Mouse (Mus musculus): Measurements from ENCODE around the gene Arhgef39. TPM values are rescaled to one million over a fixed set of nuclear protein-coding genes. Genes with fewer than 3 reads are reported as not detected.
A peak's percentile ranks its signal among the peaks of the same experiment; 100 is the strongest.
"Not testable (repeated sequence)": the region's sequence is repeated elsewhere in the genome, so short reads cannot be mapped to it uniquely, and the experiment has no call there.

The Arhgef39 gene
- polyA plus RNA-seq, 1 experiment from 2014 or later, result 40.3 TPM

DNA sequence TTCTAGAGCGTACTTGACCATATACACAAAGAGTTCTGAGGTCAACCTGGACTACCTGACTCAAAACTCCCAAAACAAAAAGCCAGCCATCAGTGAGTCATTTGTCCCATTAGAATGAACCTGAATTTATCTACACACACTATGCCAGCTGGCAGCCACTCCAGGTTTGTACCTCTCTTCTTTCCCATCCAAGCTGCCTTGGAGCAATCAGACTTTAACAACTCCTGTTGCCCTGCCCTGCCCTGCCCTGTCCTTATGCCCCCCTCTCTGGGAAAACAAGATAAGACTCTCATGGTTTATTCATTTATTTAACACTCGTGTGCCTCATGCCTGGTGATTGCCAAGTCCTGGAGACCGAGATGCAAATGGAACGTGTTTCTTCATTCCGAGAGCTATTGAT, 8.7 kb downstream of the Arhgef39 start:
- Histone ChIP-seq H3K9me3 (replicated peaks) (peaks cover 3% of the 10 kb centered on the region; the same call in 1 of the 2 replicates), H3K4me2 (no peak overlapping the region), H3K27me3 (no peaks in the 10 kb centered on the region), H3K36me3 (ENCODE audit: poor library complexity, severe bottlenecking) (0 out of 2 replicates have a peak, but pooled peaks cover 3% of the 10 kb centered on the region), H3K27ac (no peak overlapping the region), H3K4me1 (peaks cover 15% of the 10 kb centered on the region), H3K4me3 (no peak overlapping the region), H3K9ac (no peak overlapping the region)
- no peak for ATAC-seq
- 91% methylated on average over 5 of the region's 5 CpGs for WGBS

DNA sequence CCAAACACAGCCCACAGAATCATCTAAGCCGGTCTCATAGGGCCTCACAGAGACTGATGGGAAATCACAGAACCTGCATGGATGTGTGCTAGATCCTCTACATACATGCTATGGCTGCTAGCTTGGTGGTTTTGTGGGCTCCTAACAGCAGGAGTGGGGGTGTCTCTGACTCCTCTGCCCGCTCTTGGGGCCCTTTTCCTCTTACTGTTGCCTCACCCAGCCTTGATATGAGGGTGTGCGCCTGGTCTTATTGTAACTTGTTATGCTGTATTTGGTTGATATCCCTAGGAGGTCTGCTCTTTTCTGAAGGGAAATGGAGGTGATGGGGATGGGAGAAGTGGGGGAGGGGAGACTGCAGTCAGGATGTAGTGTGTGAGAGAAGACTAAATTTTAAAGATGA, 9.9 kb downstream of the Arhgef39 start:
- Histone ChIP-seq H3K27me3 (no peaks in the 10 kb centered on the region), H3K4me1 (peaks cover 9% of the 10 kb centered on the region), H3K4me2 (no peak overlapping the region), H3K9ac (no peak overlapping the region), H3K9me3 (replicated peaks) (peaks cover 3% of the 10 kb centered on the region; the same call in 1 of the 2 replicates), H3K4me3 (no peak overlapping the region), H3K27ac (no peak overlapping the region), H3K36me3 (ENCODE audit: poor library complexity, severe bottlenecking) (no peaks in the 10 kb centered on the region)
- ATAC-seq, result no peak
- 94% methylated on average over 3 of the region's 3 CpGs for WGBS

- H3K36me3 ChIP-seq (ENCODE audit: poor library complexity, severe bottlenecking); H3K4me1 ChIP-seq; H3K4me3 ChIP-seq; H3K27ac ChIP-seq; H3K9me3 ChIP-seq (replicated peaks); ATAC-seq; H3K4me2 ChIP-seq; H3K9ac ChIP-seq; H3K27me3 ChIP-seq: not testable (repeated sequence)
- 85% methylated on average over 5 of the region's 5 CpGs for WGBS
These were observed 13.8 kb downstream of the Arhgef39 start for GRCm38 (mm10) chr4:43485666-43486065.

DNA sequence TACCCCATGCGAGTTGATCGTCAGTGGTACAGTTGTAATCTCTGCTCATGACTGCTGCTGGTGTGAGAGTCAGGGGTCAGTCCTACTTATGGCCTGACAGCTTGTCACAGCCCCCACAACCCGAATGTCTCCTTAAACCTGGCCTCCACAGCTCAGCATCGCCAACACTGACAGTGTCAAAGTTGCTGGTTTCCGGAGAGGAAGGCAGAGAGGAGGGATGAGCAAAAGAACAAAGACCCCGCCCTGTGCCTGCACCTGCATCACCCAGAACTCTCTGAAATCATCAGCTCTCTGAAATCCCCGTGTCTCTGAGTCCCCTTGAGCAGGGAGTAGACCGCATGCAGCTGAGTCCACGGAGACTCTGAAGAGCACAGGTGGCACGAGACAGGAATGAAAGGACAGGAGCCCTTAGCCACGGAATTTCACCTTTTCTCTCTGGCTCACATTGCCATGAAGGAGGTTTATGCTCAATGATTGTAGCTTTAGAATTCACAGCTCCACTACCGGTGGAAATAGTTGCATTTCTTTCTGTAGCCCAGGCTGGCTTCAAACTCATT, 15.9 kb downstream of the Arhgef39 start, which contains the start of gene Sit1:
Gene Sit1 (minus strand): TSS at position 200 of the 557 bp plus-strand sequence.
- no peak within 1 kb of the TSS for H3K27ac ChIP-seq
- no peaks in the 10 kb centered on the region for H3K4me1 ChIP-seq
- H3K4me3 ChIP-seq, result no peak within 1 kb of the TSS
- no peak within 1 kb of the TSS for H3K4me2 ChIP-seq
- no peaks in the 10 kb centered on the region for H3K9me3 ChIP-seq (replicated peaks)
- WGBS, result 60% methylated on average over 12 of the region's 12 CpGs
- H3K9ac ChIP-seq, result no peak within 1 kb of the TSS
- H3K36me3 ChIP-seq (ENCODE audit: poor library complexity, severe bottlenecking), result no peaks in the 10 kb centered on the region
- ATAC-seq, result no peak
- no peaks in the 10 kb centered on the region for H3K27me3 ChIP-seq

- no peak overlapping the region for H3K4me2 ChIP-seq
- no peaks in the 10 kb centered on the region for H3K4me1 ChIP-seq
- no peak overlapping the region for H3K4me3 ChIP-seq
- no peaks in the 10 kb centered on the region for H3K9me3 ChIP-seq (replicated peaks)
- H3K9ac ChIP-seq, result no peak overlapping the region
- 80% methylated on average over 10 of the region's 10 CpGs for WGBS
- ATAC-seq, result no peak
- no peak overlapping the region for H3K27ac ChIP-seq
- H3K36me3 ChIP-seq (ENCODE audit: poor library complexity, severe bottlenecking), result no peaks in the 10 kb centered on the region
- H3K27me3 ChIP-seq, result no peaks in the 10 kb centered on the region
These were observed 16.9 kb downstream of the Arhgef39 start for GRCm38 (mm10) chr4:43482591-43482990.

- no peak overlapping the region for H3K27ac ChIP-seq
- H3K9me3 ChIP-seq (replicated peaks), result no peaks in the 10 kb centered on the region
- H3K4me3 ChIP-seq, result no peak overlapping the region
- 81% methylated on average over 7 of the region's 7 CpGs for WGBS
- ATAC-seq, result no peak
- no peaks in the 10 kb centered on the region for H3K4me1 ChIP-seq
- H3K36me3 ChIP-seq (ENCODE audit: poor library complexity, severe bottlenecking), result no peaks in the 10 kb centered on the region
- H3K27me3 ChIP-seq, result no peaks in the 10 kb centered on the region
- no peak overlapping the region for H3K9ac ChIP-seq
- no peak overlapping the region for H3K4me2 ChIP-seq
These were observed 17.5 kb downstream of the Arhgef39 start for GRCm38 (mm10) chr4:43481894-43482456.

DNA sequence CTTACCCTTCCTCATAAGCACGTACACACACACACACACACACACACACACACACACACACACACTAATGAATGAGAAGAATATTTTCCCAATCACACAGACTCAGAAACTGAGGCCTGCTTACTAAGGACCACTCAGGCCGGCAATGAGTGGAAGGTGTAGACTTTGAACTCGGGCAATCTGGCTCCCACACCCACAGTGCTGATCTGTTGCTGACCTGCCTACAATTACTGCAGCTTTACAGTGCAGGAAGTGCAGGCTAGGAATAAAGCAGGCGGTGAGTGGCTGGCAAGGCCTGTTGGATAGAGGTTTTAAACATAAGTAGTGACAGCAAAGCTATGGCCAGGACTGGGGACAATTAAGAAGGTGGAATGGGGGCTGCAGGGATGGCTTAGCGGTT, 18.5 kb downstream of the Arhgef39 start:
- Histone ChIP-seq H3K4me3 (no peak overlapping the region), H3K36me3 (ENCODE audit: poor library complexity, severe bottlenecking) (no peaks in the 10 kb centered on the region), H3K27me3 (no peaks in the 10 kb centered on the region), H3K4me1 (no peaks in the 10 kb centered on the region), H3K9me3 (replicated peaks) (no peaks in the 10 kb centered on the region), H3K27ac (no peak overlapping the region), H3K9ac (no peak overlapping the region), H3K4me2 (no peak overlapping the region)
- WGBS, result 81% methylated on average over 5 of the region's 5 CpGs
- no peak for ATAC-seq

DNA sequence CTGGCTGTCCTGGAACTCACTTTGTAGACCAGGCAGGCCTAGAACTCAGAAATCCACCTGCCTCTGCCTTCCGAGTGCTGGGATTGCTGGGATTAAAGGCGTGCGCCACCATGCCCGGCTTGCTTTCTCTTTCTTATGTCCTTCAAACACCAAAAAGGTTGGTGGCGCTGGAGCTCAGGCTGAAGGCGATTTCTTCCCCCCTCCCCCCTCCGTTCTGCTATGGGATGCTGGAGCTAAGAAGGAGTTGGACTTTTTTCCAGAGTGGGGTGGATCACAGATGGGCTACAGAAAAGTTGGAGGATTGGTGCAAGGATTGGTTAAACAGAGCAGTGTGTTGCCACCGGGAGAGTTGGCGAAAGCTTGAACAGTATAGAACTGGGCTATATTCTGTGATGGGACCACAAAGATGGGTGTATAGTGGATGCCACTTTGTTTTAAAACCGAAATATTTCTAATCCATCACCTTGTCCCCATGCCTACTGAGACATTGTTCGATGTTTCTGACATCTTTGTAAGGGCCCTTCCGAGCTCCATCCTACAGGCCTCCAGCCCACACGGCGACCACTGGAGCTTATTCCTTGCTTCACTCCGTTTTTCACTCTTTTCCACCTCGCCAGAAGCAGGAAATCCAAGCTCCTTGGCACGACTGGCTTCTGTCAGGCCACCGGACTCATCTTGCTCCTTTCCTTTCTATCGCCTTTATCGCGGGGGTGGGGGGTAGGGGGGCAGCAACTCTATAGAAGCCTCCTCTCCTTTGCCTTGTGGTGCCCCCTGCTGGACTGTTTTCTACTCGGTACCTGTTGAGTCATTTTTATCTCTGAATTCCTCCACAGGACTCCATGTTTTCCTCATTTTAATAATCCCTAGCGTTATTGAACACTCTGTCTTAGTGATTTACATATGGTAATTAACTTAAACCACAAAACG, 20.3 kb downstream of the Arhgef39 start:
- 50% methylated on average over 24 of the region's 24 CpGs for WGBS
- H3K36me3 ChIP-seq (ENCODE audit: poor library complexity, severe bottlenecking), result no peaks in the 10 kb centered on the region
- no peak overlapping the region for H3K9ac ChIP-seq
- 0 out of 2 replicates have a peak overlapping the region, but pooled peaks have one; percentile 3 for H3K4me2 ChIP-seq
- no peaks in the 10 kb centered on the region for H3K27me3 ChIP-seq
- H3K9me3 ChIP-seq (replicated peaks), result no peaks in the 10 kb centered on the region
- H3K4me3 ChIP-seq, result no peak overlapping the region
- ATAC-seq, result no peak
- H3K4me1 ChIP-seq, result no peaks in the 10 kb centered on the region
- no peak overlapping the region for H3K27ac ChIP-seq

GRCm38 (mm10) chr4:43478534-43478858, 21.0 kb downstream of the Arhgef39 start:
- WGBS, result 62% methylated on average over 8 of the region's 8 CpGs
- no peaks in the 10 kb centered on the region for H3K36me3 ChIP-seq (ENCODE audit: poor library complexity, severe bottlenecking)
- H3K4me2 ChIP-seq, result peak overlapping the region; percentile 54
- no peaks in the 10 kb centered on the region for H3K27me3 ChIP-seq
- H3K4me3 ChIP-seq, result peak overlapping the region; percentile 33
- ATAC-seq, result no peak; the same call in none of the 2 replicates
- no peaks in the 10 kb centered on the region for H3K9me3 ChIP-seq (replicated peaks)
- no peak overlapping the region for H3K27ac ChIP-seq
- H3K4me1 ChIP-seq, result no peaks in the 10 kb centered on the region
- peak overlapping the region; percentile 56 for H3K9ac ChIP-seq

- ATAC-seq, result peak; percentile 98
- WGBS, result 17% methylated on average over 11 of the region's 11 CpGs
These were observed 21.5 kb downstream of the Arhgef39 start for GRCm38 (mm10) chr4:43477857-43478533.

DNA sequence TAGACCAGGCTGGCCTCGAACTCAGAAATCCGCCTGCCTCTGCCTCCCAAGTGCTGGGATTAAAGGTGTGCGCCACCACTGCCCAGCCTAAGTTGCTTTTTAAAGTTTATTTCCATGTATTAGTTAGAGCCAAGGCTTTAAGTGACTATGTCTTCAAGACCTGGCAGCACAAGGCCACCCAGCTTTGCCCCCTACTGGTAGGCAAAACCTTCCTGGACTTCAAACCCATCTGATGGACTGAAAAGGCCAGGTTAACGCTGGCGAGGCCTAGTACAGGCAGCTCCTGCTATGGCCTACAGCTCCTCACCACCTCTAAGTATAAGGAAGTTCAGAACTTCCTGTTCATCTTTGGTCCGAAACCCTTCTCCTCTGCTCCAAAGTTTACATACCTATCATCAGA, 22.9 kb downstream of the Arhgef39 start:
- Histone ChIP-seq H3K27me3 (no peaks in the 10 kb centered on the region), H3K4me2 (no peak overlapping the region), H3K36me3 (ENCODE audit: poor library complexity, severe bottlenecking) (no peaks in the 10 kb centered on the region), H3K4me3 (no peak overlapping the region), H3K4me1 (no peaks in the 10 kb centered on the region), H3K27ac (no peak overlapping the region), H3K9ac (no peak overlapping the region), H3K9me3 (replicated peaks) (no peaks in the 10 kb centered on the region)
- WGBS, result 95% methylated on average over 6 of the region's 6 CpGs
- no peak for ATAC-seq

More at GRCm38 (mm10) chr4:43477857-43478533, 21.5 kb downstream of the Arhgef39 start:
- Histone ChIP-seq H3K4me3 (peak overlapping the region; percentile 33), H3K36me3 (ENCODE audit: poor library complexity, severe bottlenecking) (no peaks in the 10 kb centered on the region), H3K27me3 (no peaks in the 10 kb centered on the region), H3K4me2 (peak overlapping the region; percentile 54), H3K9me3 (replicated peaks) (no peaks in the 10 kb centered on the region), H3K4me1 (no peaks in the 10 kb centered on the region), H3K9ac (peak overlapping the region; percentile 56), H3K27ac (no peak overlapping the region)

GRCm38 (mm10) chr4:43473636-43474035, 25.9 kb downstream of the Arhgef39 start:
- no peaks in the 10 kb centered on the region for H3K4me1 ChIP-seq
- no peak overlapping the region for H3K27ac ChIP-seq
- 86% methylated on average over 1 of the region's 1 CpGs for WGBS
- no peak overlapping the region for H3K4me2 ChIP-seq
- no peak overlapping the region for H3K9ac ChIP-seq
- H3K4me3 ChIP-seq, result no peak overlapping the region
- H3K36me3 ChIP-seq (ENCODE audit: poor library complexity, severe bottlenecking), result no peaks in the 10 kb centered on the region
- ATAC-seq, result no peak
- no peaks in the 10 kb centered on the region for H3K27me3 ChIP-seq
- H3K9me3 ChIP-seq (replicated peaks), result no peaks in the 10 kb centered on the region

Measured in forebrain, embryonic 13.5 days (tissue).